In the genomic region with DNA sequence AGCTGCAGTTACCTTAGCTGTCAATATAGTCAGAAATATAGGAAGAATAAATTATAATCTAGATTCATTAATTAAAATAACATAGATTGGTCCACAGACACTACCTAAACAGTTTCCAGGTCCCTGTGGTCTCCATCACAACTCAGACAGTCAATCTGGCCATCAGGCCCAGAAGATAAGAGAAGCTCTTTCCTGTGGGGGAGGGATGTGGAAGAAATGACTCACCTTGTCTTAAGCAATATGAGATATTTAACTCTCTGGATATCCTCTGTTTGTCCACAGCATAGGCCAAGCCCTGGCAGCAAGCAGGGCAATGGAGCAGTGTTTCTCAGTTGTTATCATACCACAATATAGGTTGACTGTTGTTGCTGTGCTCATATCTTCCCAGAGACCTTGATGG, we compare ENCODE assay signal across 32 mouse cellular contexts. TPM values are rescaled to one million over a fixed set of nuclear protein-coding genes. Genes with fewer than 3 reads are reported as not detected.
DNase-seq lines count a peak whose midpoint lies in the region; ATAC-seq and TF ChIP-seq lines count a peak whose summit lies in the region.
"Had no signal": no experiment of that assay in that cellular context is flagged by ENCODE, and none has a peak within 500 bp of the region (broad histone marks: within the 10 kb centered on the region; RNA-seq: fewer than 3 reads in every experiment).

No protein-coding gene starts in this region.

- H3K79me2 ChIP-seq in CH12.LX (replicated peaks; ENCODE audit: control insufficient read depth, extremely low read depth, insufficient read depth, poor library complexity, severe bottlenecking): no peaks in the 10 kb centered on the region

- H3K9me3 ChIP-seq in CH12.LX (replicated peaks; ENCODE audit: low read length): peaks cover 5% of the 10 kb centered on the region
- H3K9me3 ChIP-seq in hindbrain, embryonic 13.5 days: no peaks in the 10 kb centered on the region
- H3K9me3 ChIP-seq: embryonic facial prominence, embryonic 15.5 days had no signal

- H3K4me3 ChIP-seq in CH12.LX (replicated peaks in 1 of 3; ENCODE audit: low read depth in 2 of 3, low read length in 2 of 3, poor library complexity in 1 of 3): no peak overlapping the region
- H3K4me3 ChIP-seq in hindbrain, embryonic 13.5 days: no peak overlapping the region
- H3K4me3 ChIP-seq: embryonic facial prominence, embryonic 13.5 days; embryonic facial prominence, embryonic 15.5 days; erythroblast, embryonic 14.5 days; forebrain, embryonic 10.5 days; forebrain, embryonic 12.5 days had no signal

- TF ChIP-seq RAD21 in CH12.LX (IDR thresholded peaks at IDR 0.05; ENCODE audit: low read depth, low read length): no peak

- H3K9ac ChIP-seq in CH12.LX (ENCODE audit: insufficient read depth, low read depth): no peak overlapping the region
- H3K9ac ChIP-seq in hindbrain, embryonic 13.5 days: no peak overlapping the region
- H3K9ac ChIP-seq: embryonic facial prominence, embryonic 13.5 days; embryonic facial prominence, embryonic 15.5 days; forebrain, embryonic 12.5 days had no signal

- dilution Hi-C loops in CH12.LX (cut with MboI; ENCODE audit: extremely low pct_ligation_motif_present, extremely low pct_unique_long_range_greater_than_20kb, low sequenced_read_pairs): no loop called here

- peaks cover 0 to 3% of the 10 kb centered on the region in 2 experiments; a peak in 1 of 4 replicates for H3K4me1 ChIP-seq in CH12.LX (ENCODE audit: control insufficient read depth in 1 of 2, insufficient read depth in 2 of 2)
- H3K4me1 ChIP-seq in hindbrain, embryonic 13.5 days (replicated peaks): no peaks in the 10 kb centered on the region
- H3K4me1 ChIP-seq: embryonic facial prominence, embryonic 13.5 days; embryonic facial prominence, embryonic 15.5 days; forebrain, embryonic 10.5 days; forebrain, embryonic 12.5 days had no signal

- TF ChIP-seq POLR2A in CH12.LX (IDR thresholded peaks at IDR 0.05; ENCODE audit: low read depth, low read length): no peak

- no peak for TF ChIP-seq EP300 in CH12.LX (IDR thresholded peaks at IDR 0.05; ENCODE audit: low read length)

- no peak for ATAC-seq in hindbrain, embryonic 13.5 days (ENCODE audit: low FRiP score)
- ATAC-seq: activated CD4-positive, CD25-positive, alpha-beta regulatory T cell, adult 4 months; CD4-positive, CD25-positive, alpha-beta regulatory T cell, adult 4 months; forebrain, embryonic 14.5 days; forebrain, embryonic 16.5 days; Patski had no signal

- peak; percentile 29 for DNase-seq in 3T3-L1 (ENCODE audit: low read depth, low spot score)
- peak; percentile 48 for DNase-seq in CH12.LX (ENCODE audit: extremely low read depth)
- DNase-seq in induced T-regulatory cell, adult 2 months (ENCODE audit: low read depth): peak; percentile 2
- DNase-seq in lung, postnatal 14 days: no peak
- DNase-seq in adipocyte (ENCODE audit: low spot score): no peak
- DNase-seq: adrenal gland, adult 2 months; adrenal gland, postnatal 10 days; adrenal gland, postnatal 25 days; B cell, adult 2 months; cerebellum, adult 11 months; cerebellum, adult 18-20 months; cerebellum, adult 8-10 months; cerebellum, adult 9-11 months; cerebellum, postnatal 14 days; cerebellum, postnatal 36 days; embryo, embryonic 11 days had no signal

- H3K36me3 ChIP-seq in CH12.LX (replicated peaks in 1 of 2; ENCODE audit: control insufficient read depth in 1 of 2, insufficient read depth in 1 of 2, low read length in 1 of 2): no peaks in the 10 kb centered on the region
- H3K36me3 ChIP-seq in hindbrain, embryonic 13.5 days: no peaks in the 10 kb centered on the region
- H3K36me3 ChIP-seq: embryonic facial prominence, embryonic 13.5 days; embryonic facial prominence, embryonic 15.5 days; forebrain, embryonic 10.5 days; forebrain, embryonic 12.5 days had no signal

- no peak overlapping the region for H3K4me2 ChIP-seq in CH12.LX (ENCODE audit: insufficient read depth, low read depth, poor library complexity, severe bottlenecking)
- no peak overlapping the region for H3K4me2 ChIP-seq in hindbrain, embryonic 13.5 days
- H3K4me2 ChIP-seq: embryonic facial prominence, embryonic 13.5 days; embryonic facial prominence, embryonic 15.5 days; forebrain, embryonic 12.5 days had no signal

- no peak overlapping the region for H3K27ac ChIP-seq in CH12.LX (ENCODE audit: insufficient read depth, low read depth)
- H3K27ac ChIP-seq in hindbrain, embryonic 13.5 days: no peak overlapping the region
- H3K27ac ChIP-seq: embryonic facial prominence, embryonic 13.5 days; embryonic facial prominence, embryonic 15.5 days; forebrain, embryonic 10.5 days; forebrain, embryonic 12.5 days had no signal

- no peak for TF ChIP-seq CTCF in CH12.LX (conservative IDR thresholded peaks at IDR 0.05 in 1 of 2, IDR thresholded peaks at IDR 0.05 in 1 of 2; ENCODE audit: low read depth in 2 of 2, low read length in 2 of 2)

- in situ Hi-C loops in CH12.LX (cut with MboI; ENCODE audit: low pct_ligation_motif_present, low pct_unique_long_range_greater_than_20kb, low sequenced_read_pairs): no loop called here

- H3K27me3 ChIP-seq in CH12.LX (replicated peaks): no peaks in the 10 kb centered on the region
- no peaks in the 10 kb centered on the region for H3K27me3 ChIP-seq in hindbrain, embryonic 13.5 days
- H3K27me3 ChIP-seq: embryonic facial prominence, embryonic 13.5 days; embryonic facial prominence, embryonic 15.5 days; forebrain, embryonic 12.5 days; Patski had no signal

TF ChIP-seq in CH12.LX, 34 proteins besides CTCF, POLR2A, EP300 and RAD21:
- TF ChIP-seq ZNF384 (IDR thresholded peaks at IDR 0.05; ENCODE audit: low read depth, low read length): no peak
- peak; percentile 37; the same call in 1 of the 2 replicates for TF ChIP-seq JUN (IDR thresholded peaks at IDR 0.05; ENCODE audit: insufficient read depth, low read depth, low read length)
- TF ChIP-seq JUND (conservative IDR thresholded peaks at IDR 0.05; ENCODE audit: low read depth, low read length): peak; percentile 65
- TF ChIP-seq ZMIZ1 (IDR thresholded peaks at IDR 0.05; ENCODE audit: low read depth, low read length): no peak

RNA-seq across cellular contexts. Expression of a gene that starts 33.4 kb away (rescaled TPM):
- total RNA-seq in CH12.LX (2012; rRNA removed) (0.76 and 2.3 TPM in 2 replicates), CH12.LX (2014; rRNA removed) (not detected in 2 replicates)
- 0.26 and 0.84 TPM in 2 replicates for polyA plus RNA-seq in CH12.LX (2012; ENCODE audit: insufficient read length, low read depth)
- 24.5 and 25.0 TPM in 2 replicates for polyA plus RNA-seq in hindbrain, embryonic 13.5 days (2015; fragmentation: Nextera tagmentation; extraction: Ambion mirVana)
- polyA plus RNA-seq: erythroblast, embryonic 14.5 days had no signal

RNA-seq across cellular contexts. Expression of a gene that starts 42.5 kb away (rescaled TPM):
- total RNA-seq in CH12.LX (2012; rRNA removed) (not detected in 2 replicates), CH12.LX (2014; rRNA removed) (not detected in 2 replicates)
- polyA plus RNA-seq in CH12.LX (2012; ENCODE audit: insufficient read length, low read depth): not detected in 2 replicates
- not detected in 2 replicates for polyA plus RNA-seq in hindbrain, embryonic 13.5 days (2015; fragmentation: Nextera tagmentation; extraction: Ambion mirVana)
- total RNA-seq: adrenal gland, adult 2 months; adrenal gland, postnatal 10 days; adrenal gland, postnatal 25 days; adrenal gland, postnatal 4 days; common myeloid progenitor, adult 5-6 weeks; MEL had no signal
- polyA plus RNA-seq: activated CD4-positive, CD25-positive, alpha-beta regulatory T cell, adult 4 months; adrenal gland, adult 2 months; CD4-positive, CD25-positive, alpha-beta regulatory T cell, adult 4 months; embryonic facial prominence, embryonic 11.5 days; erythroblast, embryonic 14.5 days; forebrain, embryonic 10.5 days; forebrain, embryonic 12.5 days; forebrain, embryonic 14.5 days; forebrain, embryonic 16.5 days; frontal cortex, adult 2 months; Patski had no signal

Comparison
In these comparisons a context has a peak if more than half of its experiments do, and no peak if none do; other contexts are left out.
1. DNase-seq: peak in 3T3-L1 (single experiment), CH12.LX (single experiment) and induced T-regulatory cell, adult 2 months (single experiment); none in lung, postnatal 14 days (single experiment) and adipocyte (single experiment).
2. RNA of a gene that starts 33.4 kb away (polyA plus RNA-seq): 24.5 to 25.0 TPM in hindbrain, embryonic 13.5 days; 0.26 to 0.84 TPM in CH12.LX; every median in the first group is over 10 times any median in the second.